Mouse (Mus musculus): Measurements from ENCODE around the gene Timp3. TPM values are rescaled to one million over a fixed set of nuclear protein-coding genes. Genes with fewer than 3 reads are reported as not detected.
A peak's percentile ranks its signal among the peaks of the same experiment; 100 is the strongest.

Gene Timp3
- total RNA-seq, 1 experiment: 28.8 TPM

GRCm38 (mm10) chr10:86297307-86297706 lies 2.9 kb upstream of the Timp3 start:
- no peak overlapping the region for H3K27ac ChIP-seq (ENCODE audit: insufficient read depth, low read depth, low read length, poor library complexity, severe bottlenecking)
- no peak for TF ChIP-seq CHD2 (IDR thresholded peaks at IDR 0.05; ENCODE audit: low read depth, low read length)
- no peak for TF ChIP-seq ZC3H11A (IDR thresholded peaks at IDR 0.05; ENCODE audit: borderline replicate concordance, low read depth, low read length)
- no peak for TF ChIP-seq MAFK (IDR thresholded peaks at IDR 0.05; ENCODE audit: insufficient read depth, low read depth, low read length)
- TF ChIP-seq HCFC1 (IDR thresholded peaks at IDR 0.05; ENCODE audit: borderline replicate concordance, insufficient read depth, low read length): no peak
- TF ChIP-seq ZNF384 (IDR thresholded peaks at IDR 0.05; ENCODE audit: low read depth, low read length): no peak
- H3K36me3 ChIP-seq (ENCODE audit: control insufficient read depth, insufficient read depth, low read length, poor library complexity, severe bottlenecking): no peaks in the 10 kb centered on the region
- H3K9me3 ChIP-seq (ENCODE audit: control insufficient read depth, insufficient read depth, low read depth, low read length): no peaks in the 10 kb centered on the region
- H3K4me3 ChIP-seq (ENCODE audit: insufficient read depth in 1 of 2, low read depth in 1 of 2, low read length in 2 of 2, poor library complexity in 1 of 2, severe bottlenecking in 1 of 2): no peak overlapping the region
- DNase-seq (ENCODE audit: low read depth, low spot score): no peak
- no peak overlapping the region for H3K9ac ChIP-seq (ENCODE audit: insufficient read depth, low read depth, low read length, poor library complexity, severe bottlenecking)
- in situ Hi-C loops (cut with MboI; ENCODE audit: low sequenced_read_pairs in 2 of 2, unreplicated experiment in 2 of 2): no loop called here
- H3K4me1 ChIP-seq (ENCODE audit: control insufficient read depth in 2 of 2, insufficient read depth in 2 of 2, low read length in 2 of 2, poor library complexity in 1 of 2): peaks cover 0 to 5% of the 10 kb centered on the region in 2 experiments; a peak in 2 of 4 replicates

DNA sequence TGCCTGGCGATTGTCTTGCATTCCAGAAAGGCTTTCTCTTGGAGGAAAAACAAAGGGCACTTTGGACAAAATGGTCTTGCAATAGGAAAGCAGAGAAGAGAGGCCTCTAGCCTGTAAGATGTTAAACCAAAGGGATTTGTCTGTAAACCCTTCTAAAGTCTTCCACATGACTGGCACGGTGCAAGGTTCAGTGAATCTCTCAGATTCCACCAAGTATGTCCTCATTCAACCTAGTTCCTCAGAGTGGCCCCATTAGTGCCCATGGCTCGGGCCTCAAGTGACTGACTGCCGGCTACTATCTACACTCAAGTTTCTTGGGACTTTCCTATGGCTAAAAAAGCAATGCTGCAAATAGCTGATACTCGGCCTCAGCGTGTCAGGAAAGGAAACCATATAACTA lies 1.8 kb upstream of the Timp3 start:
- Histone ChIP-seq H3K36me3 (ENCODE audit: control insufficient read depth, insufficient read depth, low read length, poor library complexity, severe bottlenecking) (no peaks in the 10 kb centered on the region), H3K9ac (ENCODE audit: insufficient read depth, low read depth, low read length, poor library complexity, severe bottlenecking) (no peak overlapping the region), H3K4me3 (ENCODE audit: insufficient read depth in 1 of 2, low read depth in 1 of 2, low read length in 2 of 2, poor library complexity in 1 of 2, severe bottlenecking in 1 of 2) (no peak overlapping the region), H3K9me3 (ENCODE audit: control insufficient read depth, insufficient read depth, low read depth, low read length) (no peaks in the 10 kb centered on the region), H3K27ac (ENCODE audit: insufficient read depth, low read depth, low read length, poor library complexity, severe bottlenecking) (no peak overlapping the region), H3K4me1 (ENCODE audit: control insufficient read depth in 2 of 2, insufficient read depth in 2 of 2, low read length in 2 of 2, poor library complexity in 1 of 2) (peaks cover 0 to 5% of the 10 kb centered on the region in 2 experiments; a peak in 2 of 4 replicates)
- no peak for DNase-seq (ENCODE audit: low read depth, low spot score)
- in situ Hi-C loops (cut with MboI; ENCODE audit: low sequenced_read_pairs in 2 of 2, unreplicated experiment in 2 of 2): no loop called here
- TF ChIP-seq CHD2 (IDR thresholded peaks at IDR 0.05; ENCODE audit: low read depth, low read length): no peak
- TF ChIP-seq ZC3H11A (IDR thresholded peaks at IDR 0.05; ENCODE audit: borderline replicate concordance, low read depth, low read length): no peak
- no peak for TF ChIP-seq MAFK (IDR thresholded peaks at IDR 0.05; ENCODE audit: insufficient read depth, low read depth, low read length)
- no peak for TF ChIP-seq HCFC1 (IDR thresholded peaks at IDR 0.05; ENCODE audit: borderline replicate concordance, insufficient read depth, low read length)
- no peak for TF ChIP-seq ZNF384 (IDR thresholded peaks at IDR 0.05; ENCODE audit: low read depth, low read length)

- TF ChIP-seq HCFC1 (IDR thresholded peaks at IDR 0.05; ENCODE audit: borderline replicate concordance, insufficient read depth, low read length) (no peak), CHD2 (IDR thresholded peaks at IDR 0.05; ENCODE audit: low read depth, low read length) (no peak), MAFK (IDR thresholded peaks at IDR 0.05; ENCODE audit: insufficient read depth, low read depth, low read length) (no peak), ZC3H11A (IDR thresholded peaks at IDR 0.05; ENCODE audit: borderline replicate concordance, low read depth, low read length) (no peak), ZNF384 (IDR thresholded peaks at IDR 0.05; ENCODE audit: low read depth, low read length) (no peak)
- DNase-seq (ENCODE audit: low read depth, low spot score): no peak
- H3K9ac ChIP-seq (ENCODE audit: insufficient read depth, low read depth, low read length, poor library complexity, severe bottlenecking): no peak overlapping the region
- H3K36me3 ChIP-seq (ENCODE audit: control insufficient read depth, insufficient read depth, low read length, poor library complexity, severe bottlenecking): no peaks in the 10 kb centered on the region
- H3K27ac ChIP-seq (ENCODE audit: insufficient read depth, low read depth, low read length, poor library complexity, severe bottlenecking): no peak overlapping the region
- H3K4me3 ChIP-seq (ENCODE audit: insufficient read depth in 1 of 2, low read depth in 1 of 2, low read length in 2 of 2, poor library complexity in 1 of 2, severe bottlenecking in 1 of 2): peak overlapping the region; percentile 48 to 69; a peak in 3 of 4 replicates
- no peaks in the 10 kb centered on the region for H3K9me3 ChIP-seq (ENCODE audit: control insufficient read depth, insufficient read depth, low read depth, low read length)
- peaks cover 0 to 4% of the 10 kb centered on the region in 2 experiments; a peak in 2 of 4 replicates for H3K4me1 ChIP-seq (ENCODE audit: control insufficient read depth in 2 of 2, insufficient read depth in 2 of 2, low read length in 2 of 2, poor library complexity in 1 of 2)
- in situ Hi-C loops (cut with MboI; ENCODE audit: low sequenced_read_pairs in 2 of 2, unreplicated experiment in 2 of 2): no loop called here
Observed at GRCm38 (mm10) chr10:86299795-86300194, 377 bp upstream of the Timp3 start.

GRCm38 (mm10) chr10:86301117-86301490 lies 932 bp downstream of the Timp3 start:
- Histone ChIP-seq H3K9ac (ENCODE audit: insufficient read depth, low read depth, low read length, poor library complexity, severe bottlenecking) (0 out of 2 replicates have a peak overlapping the region, but pooled peaks have one; percentile 65), H3K9me3 (ENCODE audit: control insufficient read depth, insufficient read depth, low read depth, low read length) (no peaks in the 10 kb centered on the region), H3K27ac (ENCODE audit: insufficient read depth, low read depth, low read length, poor library complexity, severe bottlenecking) (no peak overlapping the region), H3K4me1 (ENCODE audit: control insufficient read depth in 2 of 2, insufficient read depth in 2 of 2, low read length in 2 of 2, poor library complexity in 1 of 2) (no peaks in the 10 kb centered on the region; a peak in 2 of 4 replicates), H3K4me3 (ENCODE audit: insufficient read depth in 1 of 2, low read depth in 1 of 2, low read length in 2 of 2, poor library complexity in 1 of 2, severe bottlenecking in 1 of 2) (peak overlapping the region; percentile 59 to 93; a peak in 3 of 4 replicates), H3K36me3 (ENCODE audit: control insufficient read depth, insufficient read depth, low read length, poor library complexity, severe bottlenecking) (no peaks in the 10 kb centered on the region)
- no peak for TF ChIP-seq ZNF384 (IDR thresholded peaks at IDR 0.05; ENCODE audit: low read depth, low read length)
- TF ChIP-seq ZC3H11A (IDR thresholded peaks at IDR 0.05; ENCODE audit: borderline replicate concordance, low read depth, low read length): no peak
- TF ChIP-seq MAFK (IDR thresholded peaks at IDR 0.05; ENCODE audit: insufficient read depth, low read depth, low read length): no peak
- in situ Hi-C loops (cut with MboI; ENCODE audit: low sequenced_read_pairs in 2 of 2, unreplicated experiment in 2 of 2): no loop called here
- DNase-seq (ENCODE audit: low read depth, low spot score): no peak
